Comparison of ENCODE assay signal across 8 mouse cellular contexts in the genomic region with DNA sequence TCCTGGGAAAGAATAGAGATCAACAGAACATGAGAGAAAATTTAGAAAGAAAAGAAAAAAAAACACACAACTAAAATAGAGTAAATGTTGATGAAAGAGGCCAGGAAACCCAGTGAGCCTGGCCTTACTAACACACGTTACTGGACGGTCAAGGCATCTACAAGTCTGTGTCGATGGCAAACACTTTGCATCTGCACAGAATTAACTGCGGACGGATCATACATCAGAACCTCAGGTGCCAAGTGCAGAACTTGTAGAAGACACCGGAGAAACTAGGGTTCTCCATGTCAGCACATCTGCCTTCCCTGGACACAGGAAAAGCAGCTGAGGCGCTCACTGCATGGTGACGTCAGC. TPM values are rescaled to one million over a fixed set of nuclear protein-coding genes. Genes with fewer than 3 reads are reported as not detected.
DNase-seq lines count a peak whose midpoint lies in the region; ATAC-seq and TF ChIP-seq lines count a peak whose summit lies in the region.
"Not testable (repeated sequence)": the region's sequence is repeated elsewhere in the genome, so short reads cannot be mapped to it uniquely, and the experiment has no call there.

No protein-coding gene starts in this region.

- H3K4me1 ChIP-seq in forebrain, embryonic 12.5 days, result peaks cover 15% of the 10 kb centered on the region
- peaks cover 15% of the 10 kb centered on the region for H3K4me1 ChIP-seq in hindbrain, embryonic 10.5 days (replicated peaks)
- H3K4me1 ChIP-seq in liver, embryonic 16.5 days (ENCODE audit: control insufficient read depth, low read depth, low read length); stomach, embryonic 14.5 days (ENCODE audit: control insufficient read depth, insufficient read depth, low read length): not testable (repeated sequence)

- peak overlapping the region; percentile 84 for H3ac ChIP-seq in myocyte (ENCODE audit: control insufficient read depth, insufficient read length)

- not testable (repeated sequence) for H3K27me3 ChIP-seq in forebrain, embryonic 12.5 days; hindbrain, embryonic 10.5 days (ENCODE audit: insufficient read depth, poor library complexity, severe bottlenecking); liver, embryonic 16.5 days (ENCODE audit: control insufficient read depth, insufficient read depth, low read depth, low read length); myocyte (ENCODE audit: control insufficient read depth, insufficient read depth, insufficient read length); stomach, embryonic 14.5 days (ENCODE audit: control insufficient read depth, insufficient read depth, low read length)

- WGBS in forebrain, embryonic 12.5 days, result 5% methylated on average over 6 of the region's 8 CpGs
- 2% methylated on average over 7 of the region's 8 CpGs for WGBS in hindbrain, embryonic 10.5 days
- under 1% methylated on average over 6 of the region's 8 CpGs for WGBS in liver, embryonic 16.5 days (ENCODE audit: insufficient replicate concordance)
- 0% methylated on average over 6 of the region's 8 CpGs for WGBS in stomach, embryonic 14.5 days

- H3K27ac ChIP-seq in forebrain, embryonic 12.5 days, result 0 out of 2 replicates have a peak overlapping the region, but pooled peaks have one; percentile 42
- peak overlapping the region; percentile 78 for H3K27ac ChIP-seq in hindbrain, embryonic 10.5 days
- 0 out of 2 replicates have a peak overlapping the region, but pooled peaks have one; percentile 23 for H3K27ac ChIP-seq in liver, embryonic 16.5 days (ENCODE audit: low read length)
- H3K27ac ChIP-seq in stomach, embryonic 14.5 days (ENCODE audit: low read length), result peak overlapping the region; percentile 84; the same call in 1 of the 2 replicates

- peak; percentile 42 for DNase-seq in CD4-positive, CD25-positive, alpha-beta regulatory T cell, adult 2 months (ENCODE audit: low read depth, low spot score)
- DNase-seq in cerebellum, adult 18-20 months, result peak; percentile 15 to 51
- DNase-seq in hindbrain, embryonic 10.5 days (ENCODE audit: low spot score), result peak; percentile 24
- DNase-seq in kidney, postnatal 14 days, result peak; percentile 12

- peak overlapping the region; percentile 46 for H3K4me3 ChIP-seq in forebrain, embryonic 12.5 days (replicated peaks)
- peak overlapping the region; percentile 56 for H3K4me3 ChIP-seq in hindbrain, embryonic 10.5 days
- peak overlapping the region; percentile 69 for H3K4me3 ChIP-seq in liver, embryonic 16.5 days (ENCODE audit: low read depth, low read length)
- peak overlapping the region; percentile 41 for H3K4me3 ChIP-seq in myocyte
- H3K4me3 ChIP-seq in stomach, embryonic 14.5 days (ENCODE audit: low read depth, low read length), result peak overlapping the region; percentile 39

- H3K9ac ChIP-seq in forebrain, embryonic 12.5 days, result peak overlapping the region; percentile 48
- peak overlapping the region; percentile 5; the same call in 1 of the 2 replicates for H3K9ac ChIP-seq in liver, embryonic 16.5 days (ENCODE audit: low read depth, low read length)
- H3K9ac ChIP-seq in stomach, embryonic 14.5 days (replicated peaks; ENCODE audit: low read depth, low read length), result peak overlapping the region; percentile 46

- H3K9me3 ChIP-seq in forebrain, embryonic 12.5 days; hindbrain, embryonic 10.5 days; liver, embryonic 16.5 days (replicated peaks; ENCODE audit: control insufficient read depth, low read length); stomach, embryonic 14.5 days (ENCODE audit: control insufficient read depth, low read depth, low read length): not testable (repeated sequence)

- H3K36me3 ChIP-seq in forebrain, embryonic 12.5 days (replicated peaks); hindbrain, embryonic 10.5 days; liver, embryonic 16.5 days (ENCODE audit: control insufficient read depth, insufficient read depth); myocyte (ENCODE audit: control insufficient read depth, insufficient read depth); stomach, embryonic 14.5 days (ENCODE audit: control insufficient read depth, insufficient read depth, low read length): not testable (repeated sequence)

- peaks cover 27% of the 10 kb centered on the region for H3K79me2 ChIP-seq in myocyte (ENCODE audit: control insufficient read depth, insufficient read depth)

- TF ChIP-seq POLR2A in myocyte (IDR thresholded peaks at IDR 0.05; ENCODE audit: insufficient read length, low read depth), result not testable (repeated sequence)

- peak overlapping the region; percentile 55 for H3K4me2 ChIP-seq in forebrain, embryonic 12.5 days
- H3K4me2 ChIP-seq in liver, embryonic 16.5 days (ENCODE audit: low read depth, low read length), result peak overlapping the region; percentile 73
- peak overlapping the region; percentile 83 for H3K4me2 ChIP-seq in myocyte (ENCODE audit: low read depth)
- peak overlapping the region; percentile 52 for H3K4me2 ChIP-seq in stomach, embryonic 14.5 days (replicated peaks; ENCODE audit: low read depth, low read length)

- not testable (repeated sequence) for ATAC-seq in forebrain, embryonic 12.5 days (ENCODE audit: low FRiP score); liver, embryonic 16.5 days (ENCODE audit: low read depth); stomach, embryonic 14.5 days (ENCODE audit: insufficient number of reproducible peaks, insufficient read depth, low FRiP score, low read depth)

RNA-seq across cellular contexts. Expression of a gene that starts 0.5 kb away (rescaled TPM):
- 11.4 TPM in 2 replicates for polyA plus RNA-seq in forebrain, embryonic 12.5 days (2016; fragmentation: Nextera tagmentation; extraction: Ambion mirVana)
- 6.3 and 8.3 TPM in 2 replicates for polyA plus RNA-seq in hindbrain, embryonic 10.5 days (2016; fragmentation: Nextera tagmentation; extraction: Ambion mirVana)
- polyA plus RNA-seq in liver, embryonic 16.5 days (2015; fragmentation: Nextera tagmentation; extraction: Ambion mirVana), result 2.8 and 2.9 TPM in 2 replicates
- polyA plus RNA-seq in myocyte (2012; fragmentation: generic; extraction: Trizol), result 0.98 TPM
- 12.3 and 12.5 TPM in 2 replicates for polyA plus RNA-seq in stomach, embryonic 14.5 days (2014; fragmentation: Nextera tagmentation; extraction: Ambion mirVana)

RNA-seq across cellular contexts. Expression of a gene that starts 13.6 kb away (rescaled TPM):
- polyA plus RNA-seq in forebrain, embryonic 12.5 days (2016; fragmentation: Nextera tagmentation; extraction: Ambion mirVana), result 13.2 and 13.5 TPM in 2 replicates
- polyA plus RNA-seq in hindbrain, embryonic 10.5 days (2016; fragmentation: Nextera tagmentation; extraction: Ambion mirVana), result 12.1 and 13.3 TPM in 2 replicates
- 6.1 and 7.2 TPM in 2 replicates for polyA plus RNA-seq in liver, embryonic 16.5 days (2015; fragmentation: Nextera tagmentation; extraction: Ambion mirVana)
- polyA plus RNA-seq in myocyte (2012; fragmentation: generic; extraction: Trizol), result 1.1 TPM
- 15.3 and 17.2 TPM in 2 replicates for polyA plus RNA-seq in stomach, embryonic 14.5 days (2014; fragmentation: Nextera tagmentation; extraction: Ambion mirVana)

Comparison
In these comparisons a context has a peak if more than half of its experiments do, and no peak if none do; other contexts are left out.
1. H3K27ac ChIP-seq: peak in every context shown above with its lines; median percentile 84 in stomach, embryonic 14.5 days; 78 in hindbrain, embryonic 10.5 days; 42 in forebrain, embryonic 12.5 days; 23 in liver, embryonic 16.5 days.